Mouse (Mus musculus): Measurements from ENCODE around the gene Hnrnpc. TPM values are rescaled to one million over a fixed set of nuclear protein-coding genes. Genes with fewer than 3 reads are reported as not detected.

Hnrnpc gene
- total RNA-seq, 2 experiments from 2014 or later: 255 to 280 TPM

DNA sequence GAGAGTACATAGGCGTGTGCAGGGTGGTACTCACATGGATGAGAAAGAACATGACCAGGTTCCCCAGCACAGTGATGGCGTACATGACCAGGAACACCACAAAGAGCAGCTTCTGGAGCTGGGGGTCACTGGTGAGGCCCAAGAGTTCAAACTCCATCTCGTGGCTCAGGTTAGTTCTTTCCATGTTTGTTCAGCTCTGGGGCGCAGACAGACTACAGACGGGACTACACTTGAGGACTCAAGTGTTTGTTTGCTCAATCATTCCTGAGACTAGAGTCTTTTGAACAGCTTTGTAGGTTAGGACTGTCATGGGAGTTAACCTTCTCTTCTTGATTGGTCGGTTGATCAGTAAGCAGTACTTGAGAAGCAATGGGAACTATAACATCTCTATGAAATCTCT, 67.9 kb downstream of the Hnrnpc start:
- DNase-seq (ENCODE audit: low spot score in 2 of 2): no peak

DNA sequence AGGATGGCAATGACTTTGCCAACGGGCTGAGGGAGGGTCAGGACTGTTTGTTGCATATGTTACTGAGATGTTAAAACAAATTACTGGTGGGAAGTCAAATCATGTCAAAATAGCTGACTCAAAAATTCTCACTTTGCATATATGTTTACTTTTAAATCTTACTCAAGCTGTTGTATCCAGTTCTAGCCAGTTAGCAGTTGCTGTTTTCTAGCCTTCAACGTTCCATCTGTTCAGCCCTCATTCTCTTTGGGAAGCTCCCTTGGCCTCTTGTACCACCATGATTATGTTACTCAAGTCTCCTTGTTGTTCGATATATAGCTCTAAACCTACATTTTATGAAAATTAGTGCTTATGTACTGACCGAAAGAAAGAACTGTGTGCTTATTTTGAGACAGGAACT, 77.5 kb downstream of the Hnrnpc start:
- no peak for DNase-seq (ENCODE audit: low spot score in 2 of 2)

DNA sequence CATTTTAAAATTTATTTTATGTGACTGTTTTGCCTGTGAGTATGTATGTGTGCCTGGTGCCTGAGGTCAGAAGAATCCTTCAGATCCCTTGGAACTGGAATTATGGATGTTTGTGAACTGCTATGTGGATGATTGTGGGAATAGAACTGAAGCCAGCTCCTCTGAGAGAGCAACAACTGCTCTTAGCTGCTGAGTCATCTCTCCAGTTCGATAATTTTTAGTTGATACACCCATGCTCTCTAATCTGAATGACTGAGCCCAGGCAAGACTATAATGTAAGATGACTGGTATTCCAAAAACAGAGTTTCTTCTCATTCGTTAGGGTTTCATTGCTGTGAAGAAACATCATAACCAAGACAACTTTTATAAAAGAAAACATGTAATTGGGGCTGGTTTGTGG, 79.7 kb downstream of the Hnrnpc start:
- no peak for DNase-seq (ENCODE audit: low spot score in 2 of 2)

Other genes with a start within 250 kb of the Hnrnpc start
- gene Mettl17, start 219.2 kb downstream of the Hnrnpc start, total RNA-seq (2021): 10 to 100 TPM; 29.0 to 43.2 TPM
- gene Slc39a2, start 211.1 kb downstream of the Hnrnpc start, total RNA-seq (2021): 1 to 10 TPM; 6.7 to 8.0 TPM
- 1,000 to 10,000 TPM in 1 of 2 experiments, 100 to 1,000 TPM in 1; 922 to 1,028 TPM for gene Ndrg2, start 189.9 kb downstream of the Hnrnpc start, total RNA-seq (2021)
- not detected for gene Tppp2, start 185.6 kb downstream of the Hnrnpc start, total RNA-seq (2021)
- gene Rnase13, start 181.3 kb downstream of the Hnrnpc start, total RNA-seq (2021): not detected
- gene Arhgef40, start 119.3 kb downstream of the Hnrnpc start, total RNA-seq (2021): 10 to 100 TPM; 25.8 to 30.0 TPM
- gene Tmem253, start 88.4 kb downstream of the Hnrnpc start, total RNA-seq (2021): under 1 TPM; 0.63 to 0.92 TPM
- gene Zfp219, start 83.3 kb downstream of the Hnrnpc start, total RNA-seq (2021): 10 to 100 TPM; 42.3 to 44.2 TPM
- gene Olfr221, start 61.6 kb downstream of the Hnrnpc start, total RNA-seq (2021): not detected
- 1 to 10 TPM; 1.2 to 1.9 TPM for gene Rpgrip1, start 6.7 kb upstream of the Hnrnpc start, total RNA-seq (2021)
- 10 to 100 TPM; 50.6 to 54.8 TPM for gene Supt16, start 93.4 kb upstream of the Hnrnpc start, total RNA-seq (2021)
- 100 to 1,000 TPM; 109 to 117 TPM for gene Chd8, start 153.8 kb upstream of the Hnrnpc start, total RNA-seq (2021)
- gene Tox4, start 175.1 kb upstream of the Hnrnpc start, total RNA-seq (2021): 10 to 100 TPM; 58.4 to 67.1 TPM
- gene Rab2b, start 175.5 kb upstream of the Hnrnpc start, total RNA-seq (2021): 10 to 100 TPM; 35.0 to 37.3 TPM
- 10 to 100 TPM; 39.2 to 43.1 TPM for gene Mettl3, start 201.1 kb upstream of the Hnrnpc start, total RNA-seq (2021)
- gene Sall2, start 224.7 kb upstream of the Hnrnpc start, total RNA-seq (2021): 10 to 100 TPM; 45.0 to 48.4 TPM

Measured in layer of hippocampus, adult 18-20 months (tissue).